Mouse (Mus musculus) megakaryocyte, embryonic 14.5 days (primary cell): ENCODE results near the gene Parvb. TPM values are rescaled to one million over a fixed set of nuclear protein-coding genes. Genes with fewer than 3 reads are reported as not detected.

Source experiments
- H3K27me3 ChIP-seq: replicated peaks from 2 replicates; pipeline ENCODE3; 2012; ENCODE audit warnings: inconsistent platforms
- H3K36me3 ChIP-seq: replicated peaks from 2 replicates; pipeline ENCODE3; 2012; ENCODE audit warnings: low read length, inconsistent platforms, mixed read lengths
- H3K4me1 ChIP-seq: 2 replicates; pipeline ENCODE4 v1.6.1; 2012; ENCODE audit warnings: inconsistent platforms
- H3K4me3 ChIP-seq: replicated peaks from 2 replicates; pipeline ENCODE3; 2012; ENCODE audit warnings: moderate library complexity, mild to moderate bottlenecking, inconsistent platforms
- H3K9me3 ChIP-seq: 2 replicates; pipeline ENCODE4 v1.6.1; 2012; ENCODE audit warnings: inconsistent platforms
- FLI1 ChIP-seq: IDR thresholded peaks from 2 replicates; pipeline ENCODE4 v1.6.1; 2012; ENCODE audit warnings: low read length, inconsistent platforms, mixed read lengths
- GATA1 ChIP-seq: IDR thresholded peaks from 3 replicates; pipeline ENCODE4 v1.6.1; 2012; ENCODE audit warnings: mixed read lengths, low read length, inconsistent platforms, borderline replicate concordance
- polyA plus RNA-seq: library from polyadenylated mRNA; stranded (reverse); fragments of >175 nt; gene quantifications from 2 replicates; pipeline ENCODE4 v1.2.3, GENCODE M21; 2012; ENCODE audit warnings: low replicate concordance; ENCODE audit not compliant: insufficient read depth

Parvb gene
- polyA plus RNA-seq, 1 experiment = 524 TPM

GRCm38 (mm10) chr15:84209517-84210412 lies 22.1 kb upstream of the Parvb start:
- peak; percentile 88; the same call in 2 of the 3 replicates for TF ChIP-seq GATA1
- peak; percentile 54; the same call in 1 of the 2 replicates for TF ChIP-seq FLI1
- peaks cover 99% of the 10 kb centered on the region for H3K4me1 ChIP-seq
- no peaks in the 10 kb centered on the region for H3K27me3 ChIP-seq
- H3K9me3 ChIP-seq = no peaks in the 10 kb centered on the region
- peak overlapping the region; percentile 93 for H3K4me3 ChIP-seq
- peaks cover 93% of the 10 kb centered on the region for H3K36me3 ChIP-seq

GRCm38 (mm10) chr15:84210461-84210860 lies 21.4 kb upstream of the Parvb start:
- peaks cover 93% of the 10 kb centered on the region for H3K36me3 ChIP-seq
- no peaks in the 10 kb centered on the region for H3K27me3 ChIP-seq
- H3K4me3 ChIP-seq = peak overlapping the region; percentile 93
- no peaks in the 10 kb centered on the region for H3K9me3 ChIP-seq
- TF ChIP-seq GATA1 (no peak), FLI1 (no peak)
- peaks cover 99% of the 10 kb centered on the region for H3K4me1 ChIP-seq

GRCm38 (mm10) chr15:84210941-84211340 lies 20.9 kb upstream of the Parvb start:
- Histone ChIP-seq H3K27me3 (no peaks in the 10 kb centered on the region), H3K4me1 (peaks cover 99% of the 10 kb centered on the region), H3K4me3 (peak overlapping the region; percentile 93), H3K9me3 (no peaks in the 10 kb centered on the region), H3K36me3 (peaks cover 93% of the 10 kb centered on the region)
- TF ChIP-seq GATA1 (no peak), FLI1 (no peak)

GRCm38 (mm10) chr15:84211564-84211963 lies 20.3 kb upstream of the Parvb start:
- H3K4me1 ChIP-seq = peaks cover 99% of the 10 kb centered on the region
- H3K36me3 ChIP-seq = peaks cover 93% of the 10 kb centered on the region
- no peaks in the 10 kb centered on the region for H3K9me3 ChIP-seq
- no peaks in the 10 kb centered on the region for H3K27me3 ChIP-seq
- TF ChIP-seq FLI1 = no peak
- TF ChIP-seq GATA1 = no peak
- peak overlapping the region; percentile 93 for H3K4me3 ChIP-seq

DNA sequence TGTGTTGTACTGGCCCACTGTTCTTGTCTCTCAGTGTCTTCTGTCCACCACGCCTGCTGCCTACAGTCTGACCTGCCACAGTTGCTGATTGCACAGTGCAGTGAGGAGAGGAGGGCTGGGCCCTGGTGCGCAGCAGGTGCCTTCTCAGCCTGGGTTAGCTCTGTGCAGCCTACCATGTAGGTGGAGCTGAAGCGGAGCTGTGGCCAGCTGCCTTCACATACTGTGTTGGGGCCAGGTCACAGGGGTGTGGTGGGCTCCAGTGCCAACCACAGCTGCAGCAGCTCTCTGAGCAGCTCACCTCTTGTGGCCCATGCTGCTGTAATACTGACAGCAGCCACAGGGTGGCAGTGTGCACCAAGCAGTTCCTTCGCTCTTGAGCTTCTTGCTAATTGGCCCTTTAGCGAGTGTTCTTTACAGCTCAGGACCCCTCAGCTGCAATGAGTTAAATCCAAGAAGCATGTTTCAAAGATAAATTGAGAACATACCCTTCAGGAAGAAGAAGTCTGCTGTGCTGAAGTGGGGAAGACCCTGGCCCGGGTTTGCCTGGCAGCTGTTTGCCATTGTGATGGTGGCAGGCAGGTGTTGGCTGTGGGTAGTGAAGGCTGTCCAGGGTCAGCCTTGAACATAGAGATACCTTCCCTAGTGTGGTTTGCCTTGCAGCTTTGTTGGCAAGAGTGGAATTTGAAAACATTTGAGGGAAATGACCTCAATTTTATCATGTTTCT lies 19.6 kb upstream of the Parvb start:
- peaks cover 93% of the 10 kb centered on the region for H3K36me3 ChIP-seq
- no peaks in the 10 kb centered on the region for H3K9me3 ChIP-seq
- no peak for TF ChIP-seq GATA1
- TF ChIP-seq FLI1 = no peak
- H3K4me3 ChIP-seq = peak overlapping the region; percentile 93
- H3K27me3 ChIP-seq = no peaks in the 10 kb centered on the region
- H3K4me1 ChIP-seq = peaks cover 99% of the 10 kb centered on the region

GRCm38 (mm10) chr15:84212756-84213105 lies 19.1 kb upstream of the Parvb start:
- H3K36me3 ChIP-seq = peaks cover 93% of the 10 kb centered on the region
- no peaks in the 10 kb centered on the region for H3K27me3 ChIP-seq
- TF ChIP-seq FLI1 = no peak
- TF ChIP-seq GATA1 = no peak
- H3K4me3 ChIP-seq = peak overlapping the region; percentile 93
- peaks cover 99% of the 10 kb centered on the region for H3K4me1 ChIP-seq
- no peaks in the 10 kb centered on the region for H3K9me3 ChIP-seq

DNA sequence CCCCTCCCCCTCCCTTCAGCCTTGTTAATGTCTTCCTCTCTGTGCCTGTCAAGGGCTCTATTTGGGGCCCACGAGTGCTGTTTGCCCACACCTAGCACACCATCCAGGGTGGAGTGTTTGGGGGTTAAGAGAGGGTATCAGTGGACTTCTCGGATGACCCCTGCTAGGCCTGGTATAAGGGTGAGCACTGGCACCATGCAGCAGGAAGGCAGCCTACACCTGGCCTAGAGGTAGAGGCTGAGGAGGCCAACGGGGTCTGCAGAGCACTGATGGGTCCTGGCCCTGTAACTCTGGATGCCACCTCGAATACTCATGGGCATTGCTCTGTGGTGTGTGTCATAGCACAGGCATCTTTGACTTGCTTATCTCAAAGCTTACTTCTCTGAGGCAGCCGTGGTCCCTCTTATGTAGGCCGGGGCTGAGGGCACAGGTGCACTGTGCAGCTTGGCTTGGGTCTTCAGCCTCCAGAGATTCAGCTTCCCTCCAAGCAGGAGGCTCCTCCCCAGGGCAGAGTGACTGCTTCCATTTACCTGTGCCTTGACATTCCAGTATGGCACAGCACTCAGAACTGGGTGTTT lies 18.6 kb upstream of the Parvb start:
- Histone ChIP-seq H3K4me1 (peaks cover 100% of the 10 kb centered on the region), H3K9me3 (no peaks in the 10 kb centered on the region), H3K36me3 (peaks cover 95% of the 10 kb centered on the region), H3K27me3 (no peaks in the 10 kb centered on the region), H3K4me3 (peak overlapping the region; percentile 93)
- no peak for TF ChIP-seq FLI1

DNA sequence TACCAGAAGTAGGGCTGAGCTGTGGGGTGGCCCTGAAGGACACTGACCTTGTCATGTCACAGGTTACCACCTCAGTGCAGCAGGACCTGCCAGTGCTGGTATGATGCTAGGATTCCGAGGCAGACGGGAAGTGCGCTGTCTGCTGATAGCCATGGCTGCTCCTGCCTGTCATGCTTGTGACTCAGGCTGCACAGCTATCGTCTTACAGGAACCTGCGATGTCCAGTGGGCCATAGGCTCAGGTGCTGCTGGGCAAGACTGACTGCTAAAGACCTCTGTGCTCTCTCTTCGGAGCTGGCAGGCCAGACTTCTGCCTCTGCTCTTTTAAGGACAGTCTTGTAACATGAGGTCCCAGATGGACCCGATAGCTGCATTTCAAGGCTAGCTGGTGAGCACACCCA lies 17.4 kb upstream of the Parvb start:
- Histone ChIP-seq H3K4me1 (peaks cover 100% of the 10 kb centered on the region), H3K9me3 (no peaks in the 10 kb centered on the region), H3K27me3 (no peaks in the 10 kb centered on the region), H3K36me3 (peaks cover 97% of the 10 kb centered on the region), H3K4me3 (peak overlapping the region; percentile 78)
- TF ChIP-seq GATA1 = no peak
- TF ChIP-seq FLI1 = no peak

DNA sequence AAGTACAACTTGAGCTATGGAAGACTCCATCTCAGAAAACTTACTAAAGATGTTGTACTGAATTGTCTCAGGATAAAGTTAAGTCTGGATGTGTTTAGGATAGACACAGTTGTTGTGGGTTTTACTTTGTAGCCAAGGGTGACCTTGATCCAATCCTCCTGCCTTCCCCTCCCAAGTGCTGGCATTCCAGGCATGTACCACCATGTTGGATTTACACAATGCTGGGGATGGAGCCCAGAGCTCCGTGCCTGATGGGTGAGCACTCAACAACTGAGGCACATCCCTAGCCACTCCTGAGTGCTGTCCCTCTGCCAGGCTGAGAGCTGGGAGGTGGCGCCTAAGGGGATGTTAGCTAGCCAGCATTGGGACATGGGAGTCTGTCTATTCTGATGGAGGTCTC lies 16.6 kb upstream of the Parvb start:
- TF ChIP-seq FLI1 (no peak), GATA1 (no peak)
- Histone ChIP-seq H3K4me3 (peak overlapping the region; percentile 30), H3K4me1 (peaks cover 100% of the 10 kb centered on the region), H3K36me3 (peaks cover 100% of the 10 kb centered on the region), H3K27me3 (no peaks in the 10 kb centered on the region), H3K9me3 (no peaks in the 10 kb centered on the region)

DNA sequence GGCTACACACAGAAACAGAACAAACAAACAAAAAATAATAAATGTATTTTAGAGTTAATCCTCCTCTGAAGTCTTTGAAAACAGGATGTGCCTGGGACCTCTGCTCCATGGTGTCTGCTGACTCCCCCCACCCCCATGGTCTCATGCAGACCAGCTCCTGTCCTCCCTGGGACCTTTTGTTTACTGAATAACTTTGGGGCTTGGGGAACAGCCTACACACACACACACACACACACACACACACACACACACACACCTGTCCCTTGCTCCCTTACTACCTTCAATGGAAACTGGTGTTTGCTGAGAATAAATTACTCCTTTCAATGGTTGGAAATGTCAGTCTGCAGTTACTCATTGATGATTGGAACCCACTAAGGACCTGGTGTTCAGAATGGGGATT lies 15.8 kb upstream of the Parvb start:
- Histone ChIP-seq H3K36me3 (peaks cover 100% of the 10 kb centered on the region), H3K4me3 (no peak overlapping the region), H3K4me1 (peaks cover 93% of the 10 kb centered on the region), H3K9me3 (peaks cover 5% of the 10 kb centered on the region), H3K27me3 (no peaks in the 10 kb centered on the region)
- no peak for TF ChIP-seq FLI1
- TF ChIP-seq GATA1 = no peak
